Mouse (Mus musculus) brain, embryonic 14.5 days (tissue): ENCODE results near the gene Tagap.

Experiments
- CTCF ChIP-seq: fragments of 200-500 bp; IDR thresholded peaks from 2 replicates; pipeline ENCODE4 v1.5.1; 2012; ENCODE audit warnings: inconsistent platforms, mild to moderate bottlenecking, moderate library complexity, borderline replicate concordance; ENCODE audit not compliant: insufficient read depth, insufficient read length; ENCODE audit errors: extremely low read depth
- POLR2A ChIP-seq: fragments of 200-500 bp; IDR thresholded peaks from 2 replicates; pipeline ENCODE4 v1.6.1; 2012; ENCODE audit warnings: mild to moderate bottlenecking, inconsistent platforms, borderline replicate concordance; ENCODE audit not compliant: poor library complexity, insufficient read depth, insufficient read length, severe bottlenecking; ENCODE audit errors: extremely low read depth

DNA sequence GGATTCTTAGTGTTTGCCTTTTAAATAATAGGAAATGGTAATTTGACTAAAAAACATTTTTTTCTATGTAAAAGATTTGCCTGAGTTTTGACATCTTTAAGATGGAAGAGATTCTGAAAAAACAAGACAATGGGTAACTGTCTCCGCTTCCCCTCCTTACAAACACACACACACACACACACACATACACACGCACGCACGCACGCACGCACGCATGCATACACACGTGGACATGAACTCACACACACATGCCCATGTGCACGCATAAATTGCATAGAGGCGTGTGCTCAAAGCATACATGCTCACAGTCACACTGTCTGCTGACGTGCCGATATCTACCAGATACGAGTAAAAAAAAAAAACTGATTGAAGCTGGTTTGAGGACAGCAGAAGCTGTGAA, 49.3 kb upstream of the Tagap start:
- no peak for TF ChIP-seq POLR2A
- no peak for TF ChIP-seq CTCF
